Mouse (Mus musculus): Measurements from ENCODE around the gene Pcsk5. TPM values are rescaled to one million over a fixed set of nuclear protein-coding genes. Genes with fewer than 3 reads are reported as not detected.
A peak's percentile ranks its signal among the peaks of the same experiment; 100 is the strongest.

Pcsk5 gene
- polyA plus RNA-seq, 1 experiment: 32.8 TPM

- H3K36me3 ChIP-seq (ENCODE audit: control insufficient read depth, insufficient read depth, low read length): no peaks in the 10 kb centered on the region
- no peak overlapping the region for H3K4me3 ChIP-seq (ENCODE audit: low read depth, low read length)
- no peak overlapping the region for H3K27ac ChIP-seq (ENCODE audit: insufficient read depth, low read depth, low read length)
- no peaks in the 10 kb centered on the region for H3K27me3 ChIP-seq (ENCODE audit: control insufficient read depth, insufficient read depth, low read length)
- no peak for TF ChIP-seq CTCF (IDR thresholded peaks at IDR 0.05; ENCODE audit: extremely low read depth, insufficient read length, insufficient replicate concordance, low read depth, low read length)
- TF ChIP-seq POLR2A (IDR thresholded peaks at IDR 0.05; ENCODE audit: low read depth, low read length): no peak
- 91% methylated on average over 5 of the region's 5 CpGs for WGBS
- peaks cover 13% of the 10 kb centered on the region for H3K4me1 ChIP-seq (ENCODE audit: control insufficient read depth, insufficient read depth, insufficient read length, low read length)
Observed at GRCm38 (mm10) chr19:17406823-17407222, 430.6 kb downstream of the Pcsk5 start.

GRCm38 (mm10) chr19:17403175-17403574 is 434.3 kb downstream of the Pcsk5 start:
- WGBS: 82% methylated on average over 4 of the region's 4 CpGs
- H3K27me3 ChIP-seq (ENCODE audit: control insufficient read depth, insufficient read depth, low read length): no peaks in the 10 kb centered on the region
- TF ChIP-seq POLR2A (IDR thresholded peaks at IDR 0.05; ENCODE audit: low read depth, low read length) (no peak), CTCF (IDR thresholded peaks at IDR 0.05; ENCODE audit: extremely low read depth, insufficient read length, insufficient replicate concordance, low read depth, low read length) (no peak)
- peaks cover 28% of the 10 kb centered on the region for H3K36me3 ChIP-seq (ENCODE audit: control insufficient read depth, insufficient read depth, low read length)
- no peak overlapping the region for H3K4me3 ChIP-seq (ENCODE audit: low read depth, low read length)
- H3K4me1 ChIP-seq (ENCODE audit: control insufficient read depth, insufficient read depth, insufficient read length, low read length): peaks cover 4% of the 10 kb centered on the region; the same call in 1 of the 2 replicates
- peak overlapping the region; percentile 65 for H3K27ac ChIP-seq (ENCODE audit: insufficient read depth, low read depth, low read length)

GRCm38 (mm10) chr19:17400571-17400970 is 436.9 kb downstream of the Pcsk5 start:
- Histone ChIP-seq H3K27me3 (ENCODE audit: control insufficient read depth, insufficient read depth, low read length) (no peaks in the 10 kb centered on the region), H3K27ac (ENCODE audit: insufficient read depth, low read depth, low read length) (no peak overlapping the region), H3K4me1 (ENCODE audit: control insufficient read depth, insufficient read depth, insufficient read length, low read length) (peaks cover 6% of the 10 kb centered on the region), H3K36me3 (ENCODE audit: control insufficient read depth, insufficient read depth, low read length) (peaks cover 47% of the 10 kb centered on the region), H3K4me3 (ENCODE audit: low read depth, low read length) (no peak overlapping the region)
- no peak for TF ChIP-seq POLR2A (IDR thresholded peaks at IDR 0.05; ENCODE audit: low read depth, low read length)
- TF ChIP-seq CTCF (IDR thresholded peaks at IDR 0.05; ENCODE audit: extremely low read depth, insufficient read length, insufficient replicate concordance, low read depth, low read length): no peak
- WGBS: 72% methylated on average over 4 of the region's 4 CpGs

- Histone ChIP-seq H3K36me3 (ENCODE audit: control insufficient read depth, insufficient read depth, low read length) (peaks cover 47% of the 10 kb centered on the region), H3K4me1 (ENCODE audit: control insufficient read depth, insufficient read depth, insufficient read length, low read length) (peaks cover 6% of the 10 kb centered on the region), H3K4me3 (ENCODE audit: low read depth, low read length) (no peak overlapping the region), H3K27ac (ENCODE audit: insufficient read depth, low read depth, low read length) (no peak overlapping the region), H3K27me3 (ENCODE audit: control insufficient read depth, insufficient read depth, low read length) (no peaks in the 10 kb centered on the region)
- 80% methylated on average over 4 of the region's 4 CpGs for WGBS
- TF ChIP-seq POLR2A (IDR thresholded peaks at IDR 0.05; ENCODE audit: low read depth, low read length): no peak
- no peak for TF ChIP-seq CTCF (IDR thresholded peaks at IDR 0.05; ENCODE audit: extremely low read depth, insufficient read length, insufficient replicate concordance, low read depth, low read length)
Observed at GRCm38 (mm10) chr19:17399965-17400364, 437.5 kb downstream of the Pcsk5 start.

- no peaks in the 10 kb centered on the region for H3K27me3 ChIP-seq (ENCODE audit: control insufficient read depth, insufficient read depth, low read length)
- H3K27ac ChIP-seq (ENCODE audit: insufficient read depth, low read depth, low read length): no peak overlapping the region
- peaks cover 47% of the 10 kb centered on the region for H3K36me3 ChIP-seq (ENCODE audit: control insufficient read depth, insufficient read depth, low read length)
- H3K4me1 ChIP-seq (ENCODE audit: control insufficient read depth, insufficient read depth, insufficient read length, low read length): peaks cover 4% of the 10 kb centered on the region
- TF ChIP-seq CTCF (IDR thresholded peaks at IDR 0.05; ENCODE audit: extremely low read depth, insufficient read length, insufficient replicate concordance, low read depth, low read length): no peak
- no peak for TF ChIP-seq POLR2A (IDR thresholded peaks at IDR 0.05; ENCODE audit: low read depth, low read length)
- 73% methylated on average over 5 of the region's 5 CpGs for WGBS
- H3K4me3 ChIP-seq (ENCODE audit: low read depth, low read length): no peak overlapping the region
Observed at GRCm38 (mm10) chr19:17397922-17398321, 439.5 kb downstream of the Pcsk5 start.

- H3K27ac ChIP-seq (ENCODE audit: insufficient read depth, low read depth, low read length): 0 out of 2 replicates have a peak overlapping the region, but pooled peaks have one; percentile 22
- 76% methylated on average over 4 of the region's 4 CpGs for WGBS
- H3K36me3 ChIP-seq (ENCODE audit: control insufficient read depth, insufficient read depth, low read length): peaks cover 47% of the 10 kb centered on the region
- no peaks in the 10 kb centered on the region for H3K27me3 ChIP-seq (ENCODE audit: control insufficient read depth, insufficient read depth, low read length)
- H3K4me3 ChIP-seq (ENCODE audit: low read depth, low read length): no peak overlapping the region
- peaks cover 2% of the 10 kb centered on the region for H3K4me1 ChIP-seq (ENCODE audit: control insufficient read depth, insufficient read depth, insufficient read length, low read length)
- no peak for TF ChIP-seq POLR2A (IDR thresholded peaks at IDR 0.05; ENCODE audit: low read depth, low read length)
- TF ChIP-seq CTCF (IDR thresholded peaks at IDR 0.05; ENCODE audit: extremely low read depth, insufficient read length, insufficient replicate concordance, low read depth, low read length): no peak
Observed at GRCm38 (mm10) chr19:17396802-17397201, 440.6 kb downstream of the Pcsk5 start.

- TF ChIP-seq POLR2A (IDR thresholded peaks at IDR 0.05; ENCODE audit: low read depth, low read length) (peak; percentile 85; the same call in 1 of the 2 replicates), CTCF (IDR thresholded peaks at IDR 0.05; ENCODE audit: extremely low read depth, insufficient read length, insufficient replicate concordance, low read depth, low read length) (no peak)
- no peaks in the 10 kb centered on the region for H3K27me3 ChIP-seq (ENCODE audit: control insufficient read depth, insufficient read depth, low read length)
- H3K4me1 ChIP-seq (ENCODE audit: control insufficient read depth, insufficient read depth, insufficient read length, low read length): peaks cover 2% of the 10 kb centered on the region
- H3K4me3 ChIP-seq (ENCODE audit: low read depth, low read length): peak within 1 kb of the TSS; percentile 95
- H3K27ac ChIP-seq (ENCODE audit: insufficient read depth, low read depth, low read length): peak within 1 kb of the TSS; percentile 72
- H3K36me3 ChIP-seq (ENCODE audit: control insufficient read depth, insufficient read depth, low read length): peaks cover 27% of the 10 kb centered on the region
- WGBS: under 1% methylated on average over 83 of the region's 83 CpGs
Observed at GRCm38 (mm10) chr19:17393841-17394591, 443.4 kb downstream of the Pcsk5 start, which contains the start of gene Rfk. TSS of gene Rfk (plus strand) at chr19:17394043.
